Mouse (Mus musculus) gastrocnemius, postnatal 25 days (tissue): ENCODE measurements around the gene Gba2. TPM values are rescaled to one million over a fixed set of nuclear protein-coding genes. Genes with fewer than 3 reads are reported as not detected.
A peak's percentile ranks its signal among the peaks of the same experiment; 100 is the strongest.
"Not testable (repeated sequence)": the region's sequence is repeated elsewhere in the genome, so short reads cannot be mapped to it uniquely, and the experiment has no call there.

ENCODE experiments used
- DNase-seq: peaks from one replicate; pipeline ENCODE4 v3.0.0; 2022
- total RNA-seq, 2 experiments: library from RNA; stranded (reverse); gene quantifications; 1 replicate in 1 of 2; 2 replicates in 1 of 2; pipeline ENCODE4 v1.2.3; 2021

The Gba2 gene
- total RNA-seq, 2 experiments from 2014 or later, result 5.5 to 6.1 TPM

DNA sequence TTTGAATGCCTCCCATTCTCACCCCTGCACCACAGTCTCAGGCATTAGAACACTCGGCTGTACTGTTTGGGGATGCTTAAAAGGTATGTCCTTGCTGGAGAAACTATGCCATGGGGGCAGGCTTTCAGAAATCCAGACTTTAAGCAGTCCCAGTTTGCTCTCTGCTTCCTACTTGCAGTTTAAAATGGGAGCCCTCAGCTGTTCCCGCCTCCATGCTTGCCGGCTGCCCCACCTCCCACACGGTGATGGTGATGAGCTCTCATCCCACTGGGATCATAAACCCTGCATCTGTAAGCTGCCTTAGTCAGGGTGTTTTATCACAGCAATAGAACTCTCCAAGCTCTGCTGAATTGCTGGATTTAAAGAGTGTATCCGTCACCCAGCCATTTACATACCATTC, 26.2 kb downstream of the Gba2 start:
- DNase-seq, result no peak

DNA sequence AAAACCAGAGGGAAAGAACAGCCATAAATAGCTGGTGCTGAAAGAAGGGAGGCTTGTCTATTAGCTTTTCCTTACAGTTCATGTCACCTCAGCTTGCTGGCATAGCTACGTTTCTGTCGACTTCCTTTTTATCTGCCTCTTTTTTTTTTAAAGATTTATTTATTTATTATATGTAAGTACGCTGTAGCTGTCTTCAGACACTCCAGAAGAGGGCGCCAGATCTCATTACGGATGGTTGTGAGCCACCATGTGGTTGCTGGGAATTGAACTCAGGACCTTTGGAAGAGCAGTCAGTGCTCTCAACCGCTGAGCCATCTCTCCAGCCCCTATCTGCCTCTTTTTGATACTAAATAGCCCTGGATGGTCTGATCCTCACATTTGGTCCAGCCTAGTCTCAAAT, 26.8 kb downstream of the Gba2 start:
- not testable (repeated sequence) for DNase-seq

DNA sequence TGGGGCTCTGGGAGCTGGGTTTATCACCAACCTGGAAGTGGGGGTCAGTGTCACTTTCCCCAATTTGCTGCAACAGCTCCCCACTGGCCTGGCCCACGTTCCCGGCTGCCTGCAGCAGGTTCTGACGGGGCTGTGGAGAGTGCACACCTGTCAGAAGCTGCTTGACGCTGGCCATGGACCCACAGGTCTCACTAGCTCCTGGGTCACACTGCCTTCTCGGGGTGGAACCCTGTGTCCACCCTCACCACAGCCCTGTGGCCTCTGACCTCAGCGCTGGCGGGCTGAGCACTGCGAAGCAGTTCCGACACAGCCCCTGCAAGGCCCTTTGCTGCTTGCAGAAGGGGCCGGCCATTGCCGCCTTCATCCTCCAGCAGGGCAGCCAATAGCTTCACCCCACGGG, 29.6 kb downstream of the Gba2 start:
- DNase-seq, result no peak

DNA sequence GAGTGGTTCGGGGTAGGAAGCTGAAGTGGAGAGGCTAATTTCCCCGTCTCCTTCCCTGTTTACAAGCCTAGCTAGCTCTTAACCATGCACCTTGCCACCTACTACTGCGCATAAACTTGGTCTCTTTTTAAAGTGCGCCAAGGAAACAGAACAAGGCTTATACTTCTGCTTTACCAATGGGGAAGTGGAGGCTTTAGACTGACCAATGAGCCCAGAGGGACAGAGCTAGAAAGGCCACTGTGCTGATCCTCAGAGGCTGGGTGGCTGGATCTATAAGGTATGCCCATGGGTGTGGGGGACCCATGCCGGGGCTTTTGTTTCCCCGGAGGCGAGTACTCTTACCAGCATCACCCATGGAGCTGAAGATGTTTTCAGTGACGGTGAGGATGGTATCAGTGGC, 31.5 kb downstream of the Gba2 start:
- DNase-seq, result no peak

DNA sequence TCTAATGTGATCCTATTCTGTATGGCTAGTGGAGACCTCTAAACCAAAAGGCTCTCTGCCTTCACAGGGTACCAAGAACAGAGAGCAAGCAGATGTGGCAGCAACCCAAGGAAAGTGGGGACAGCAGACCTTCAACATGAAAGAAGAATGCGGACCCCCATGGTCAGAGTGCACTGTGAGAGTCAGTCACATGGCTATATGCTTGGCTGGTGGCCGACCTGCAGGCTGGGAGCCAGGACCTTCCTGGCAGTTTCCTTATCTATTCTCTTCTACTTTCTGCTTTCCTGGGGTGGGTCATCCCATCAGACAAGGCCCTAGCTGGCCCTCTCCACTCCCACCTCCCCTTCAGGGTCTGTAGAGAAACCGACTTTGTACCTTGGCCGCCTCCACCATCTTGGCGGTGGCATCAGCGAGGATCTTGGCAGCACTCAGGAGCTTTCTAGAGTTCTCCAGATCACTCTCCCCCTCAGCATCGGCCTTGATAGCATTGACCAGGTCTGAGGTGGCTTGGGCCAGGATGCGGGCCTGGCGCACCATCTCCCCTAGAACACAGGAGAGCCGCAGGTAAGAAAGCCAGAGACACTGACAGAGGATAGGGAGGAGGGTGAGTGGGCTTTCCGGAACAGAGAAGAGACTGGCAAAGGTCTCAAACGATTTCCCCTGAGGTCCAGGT, 32.2 kb downstream of the Gba2 start:
- DNase-seq, result no peak

DNA sequence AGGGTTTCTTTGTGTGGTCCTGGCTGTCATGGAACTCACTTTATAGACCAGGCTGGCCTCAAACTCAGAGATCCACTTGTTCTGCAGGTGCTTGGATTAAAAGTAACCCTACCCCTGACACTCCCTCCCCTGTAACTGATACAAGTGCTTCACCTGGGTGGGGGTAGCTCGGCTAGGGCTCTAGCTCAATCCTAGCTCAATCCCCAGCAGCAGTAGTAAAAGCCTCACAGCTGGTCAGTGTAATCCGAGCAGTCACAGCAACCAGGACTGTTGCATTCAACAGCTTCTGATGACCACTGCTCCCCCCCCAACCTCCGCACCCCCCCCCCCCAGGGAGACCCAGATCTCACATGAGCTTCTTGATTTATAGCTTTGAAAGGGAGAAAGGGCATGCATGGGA, 36.6 kb downstream of the Gba2 start:
- no peak for DNase-seq

DNA sequence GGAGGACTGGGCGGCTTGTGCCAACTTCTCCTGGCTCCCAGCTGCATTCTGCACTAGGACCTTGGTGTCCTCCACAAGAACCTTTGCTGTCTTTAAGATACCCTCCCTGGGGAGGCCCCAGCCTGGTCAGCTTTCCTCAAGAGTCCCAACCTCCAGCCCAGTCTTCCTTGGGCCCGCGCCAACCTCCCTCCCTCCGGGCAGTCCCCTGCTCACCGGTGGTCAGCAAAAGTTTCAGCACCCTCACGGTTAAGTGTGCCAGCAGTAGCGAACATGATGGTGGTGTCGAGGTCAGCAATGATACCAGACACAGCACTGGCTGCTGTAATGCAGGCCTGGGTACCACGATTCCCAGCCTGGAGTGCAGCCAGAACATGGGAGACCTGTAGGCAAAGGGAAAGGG, 42.6 kb downstream of the Gba2 start:
- no peak for DNase-seq

DNA sequence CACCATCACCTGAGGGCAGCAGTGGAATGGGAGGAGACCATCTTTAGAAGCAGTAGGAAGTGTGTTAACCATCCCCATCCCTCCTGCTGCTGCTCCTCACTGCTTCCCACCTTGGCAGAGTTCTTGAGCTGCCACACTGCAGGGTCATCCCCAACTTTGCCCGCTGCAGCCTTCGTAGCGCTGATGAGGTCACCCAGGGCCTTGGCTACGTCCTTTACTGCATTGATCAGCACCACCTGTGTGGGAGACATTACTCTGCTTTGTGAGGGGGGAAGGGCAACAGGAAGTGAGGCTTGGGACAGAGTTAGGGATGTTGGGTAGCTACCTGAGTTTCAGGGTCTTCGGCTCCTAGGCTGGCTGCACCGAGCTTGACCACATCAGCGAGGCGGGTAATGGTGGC, 43.0 kb downstream of the Gba2 start:
- DNase-seq, result no peak

DNA sequence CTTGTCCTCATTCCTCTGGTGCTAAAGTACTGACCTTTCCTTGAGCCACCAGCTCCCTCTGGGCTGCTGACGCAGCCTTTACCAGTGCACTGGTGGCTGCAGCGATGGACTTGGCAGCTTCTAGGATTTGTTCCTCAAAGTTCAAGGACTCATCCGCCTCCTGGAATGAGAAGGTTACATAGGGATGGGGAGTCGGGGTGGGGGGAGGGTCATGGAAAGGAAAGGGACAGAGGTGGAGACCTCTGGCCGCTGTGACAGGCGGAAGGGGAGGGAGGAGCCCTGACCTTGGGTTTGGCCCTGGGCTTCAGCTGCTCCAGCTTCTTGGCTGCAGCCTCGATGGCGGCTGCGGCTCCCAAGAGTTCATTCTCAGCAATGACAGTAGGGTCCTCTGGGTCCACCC, 45.4 kb downstream of the Gba2 start:
- DNase-seq, result no peak

DNA sequence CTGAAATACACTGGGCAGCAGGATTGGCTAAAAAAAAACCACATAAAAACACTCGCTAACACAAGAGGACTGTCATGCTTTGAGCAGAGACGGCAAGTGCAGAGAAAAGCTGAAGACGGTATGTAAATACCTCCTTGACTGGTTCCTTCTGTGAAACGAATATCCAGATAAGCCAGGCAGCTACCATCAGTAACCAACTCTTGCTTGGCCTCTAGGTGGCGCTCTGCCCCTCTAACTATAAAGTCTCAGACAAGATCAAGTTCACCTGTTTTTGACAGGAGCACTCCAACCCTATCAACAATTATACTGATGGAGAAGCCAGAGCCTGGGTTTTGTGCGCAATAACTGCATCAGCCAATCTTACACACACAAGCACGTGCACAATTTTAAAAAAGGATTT, 48.1 kb downstream of the Gba2 start:
- DNase-seq, result peak; percentile 48

DNA sequence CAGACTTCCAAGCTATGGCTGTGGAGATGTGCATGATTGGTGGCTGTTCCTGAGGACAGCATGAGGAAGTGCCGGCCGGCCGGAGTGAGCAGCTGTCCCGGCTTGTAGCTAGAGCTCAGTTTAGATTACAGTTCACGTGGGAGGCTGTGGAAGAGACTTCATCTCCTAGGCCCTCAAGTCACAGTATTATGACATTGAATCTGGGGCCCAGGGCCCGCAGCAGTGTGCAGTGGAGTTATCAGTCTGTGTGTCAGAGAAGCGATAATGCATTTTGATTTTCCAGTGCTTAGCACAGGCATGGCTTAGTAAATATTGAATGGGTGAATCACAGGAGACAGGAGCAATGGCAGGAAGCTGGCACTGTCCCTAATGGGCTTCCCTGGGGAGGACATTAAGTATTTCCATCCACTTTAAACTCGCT, 48.6 kb downstream of the Gba2 start:
- DNase-seq, result no peak

DNA sequence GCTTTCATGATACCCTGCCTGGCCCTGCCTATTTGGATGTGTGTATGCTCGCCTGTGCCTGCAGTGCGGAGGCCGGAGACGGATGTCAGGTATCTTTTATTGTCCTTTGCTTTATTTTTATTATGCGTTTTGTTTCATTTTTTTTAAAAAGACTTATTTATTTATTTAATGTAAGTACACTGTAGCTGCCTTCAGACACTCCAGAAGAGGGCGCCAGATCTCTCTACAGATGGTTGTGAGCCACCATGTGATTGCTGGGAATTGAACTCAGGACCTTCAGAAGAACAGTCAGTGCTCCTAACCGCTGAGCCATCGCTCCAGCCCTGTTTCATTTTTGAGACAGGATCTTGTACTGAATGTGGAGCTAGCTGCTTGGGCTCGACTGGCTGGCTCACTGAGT, 50.2 kb downstream of the Gba2 start:
- no peak for DNase-seq

DNA sequence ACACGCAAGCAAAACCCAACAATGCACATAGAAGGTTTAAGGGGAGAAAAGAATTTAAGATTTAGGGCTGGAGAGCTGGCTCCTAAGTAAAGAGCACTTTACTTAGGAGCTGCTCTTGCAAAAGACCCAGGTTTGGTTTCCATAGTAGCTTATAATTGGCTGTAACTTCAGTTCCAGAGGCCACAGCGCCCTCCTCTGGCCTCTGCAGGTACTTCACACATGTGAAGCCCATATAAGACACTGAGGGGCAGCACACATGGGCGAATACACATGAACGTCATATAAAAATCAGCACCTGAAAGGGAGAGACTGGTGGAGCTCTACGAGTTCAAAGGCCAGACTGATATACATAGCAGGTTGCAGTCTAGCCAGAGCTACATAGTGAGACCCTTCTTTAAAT, 50.8 kb downstream of the Gba2 start:
- no peak for DNase-seq

DNA sequence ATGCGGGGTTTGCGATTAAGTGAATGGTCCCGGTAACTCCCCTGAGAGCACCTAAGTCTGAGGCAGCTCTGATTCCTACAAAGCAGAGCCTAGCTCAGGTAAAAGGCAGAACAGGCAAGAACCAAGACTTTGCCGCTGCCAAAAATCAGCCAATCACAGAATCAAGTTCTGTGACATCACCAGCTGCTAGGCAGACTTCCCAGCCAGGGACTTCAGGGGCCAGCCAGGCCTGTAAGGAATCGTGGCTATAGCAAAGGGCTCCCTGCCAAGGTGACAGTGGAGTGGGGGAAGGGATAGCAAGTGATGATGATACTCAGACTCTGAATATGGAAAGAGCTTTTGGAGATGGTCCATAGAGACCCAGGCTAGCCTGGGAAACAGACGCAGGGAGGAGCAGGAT, 58.7 kb downstream of the Gba2 start:
- DNase-seq, result peak; percentile 82

DNA sequence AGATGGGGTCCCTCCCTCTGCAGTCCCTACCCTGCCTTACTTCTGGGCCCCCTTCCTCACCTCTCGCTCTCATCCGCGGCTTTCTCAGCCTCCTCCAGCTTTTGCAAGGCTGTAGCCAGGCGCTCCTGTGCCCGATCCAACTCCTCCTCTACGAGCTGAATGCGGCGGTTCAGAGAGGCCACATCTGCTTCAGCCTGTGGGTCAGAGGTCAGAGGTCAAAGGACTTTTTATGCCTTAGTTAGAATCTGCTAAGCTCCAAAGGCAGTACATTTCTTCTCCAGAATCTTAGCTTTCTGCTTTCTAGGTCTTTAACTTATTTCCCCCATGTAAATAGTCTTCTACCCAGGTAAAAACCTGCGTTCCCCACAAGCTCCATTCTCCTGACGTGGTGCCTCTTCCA, 59.1 kb downstream of the Gba2 start:
- DNase-seq, result no peak

Other genes starting within 250 kb of the Gba2 start
- 10 to 100 TPM; 22.1 to 24.2 TPM for gene Rusc2, start 196.9 kb downstream of the Gba2 start, total RNA-seq
- not detected for gene Fam166b, start 149.7 kb downstream of the Gba2 start, total RNA-seq
- gene Tesk1, start 136.9 kb downstream of the Gba2 start, total RNA-seq, result 10 to 100 TPM; 41.7 to 47.2 TPM
- not detected for gene Cd72, start 124.2 kb downstream of the Gba2 start, total RNA-seq
- not detected for gene Sit1, start 95.1 kb downstream of the Gba2 start, total RNA-seq
- gene Ccdc107, start 86.0 kb downstream of the Gba2 start, total RNA-seq, result 10 to 100 TPM; 21.9 to 26.8 TPM
- gene Arhgef39, start 79.2 kb downstream of the Gba2 start, total RNA-seq, result under 1 TPM in 1 of 2 experiments, not detected in 1; 0.69 TPM
- gene Car9, start 71.9 kb downstream of the Gba2 start, total RNA-seq, result 1 to 10 TPM; 2.2 to 2.7 TPM
- over 10,000 TPM in 1 of 2 experiments, 1,000 to 10,000 TPM in 1; 8,936 to 14,319 TPM for gene Tpm2, start 55.1 kb downstream of the Gba2 start, total RNA-seq
- 10 to 100 TPM; 34.9 to 41.8 TPM for gene Creb3, start 16.5 kb downstream of the Gba2 start, total RNA-seq
- 10 to 100 TPM; 56.2 to 79.8 TPM for gene Tln1, start 16.2 kb downstream of the Gba2 start, total RNA-seq
- 10 to 100 TPM; 21.1 to 22.5 TPM for gene Rgp1, start 158 bp downstream of the Gba2 start, total RNA-seq
- gene Msmp, start 5.6 kb upstream of the Gba2 start, total RNA-seq, result under 1 TPM in 1 of 2 experiments, not detected in 1; 0.64 TPM
- gene Npr2, start 53.1 kb upstream of the Gba2 start, total RNA-seq, result 10 to 100 TPM; 32.5 to 36.6 TPM
- under 1 TPM in 1 of 2 experiments, not detected in 1; 0.33 TPM for gene Spag8, start 74.7 kb upstream of the Gba2 start, total RNA-seq
- gene Hint2, start 77.6 kb upstream of the Gba2 start, total RNA-seq, result 10 to 100 TPM; 37.5 to 39.6 TPM
- gene Tmem8b, start 90.1 kb upstream of the Gba2 start, total RNA-seq, result 10 to 100 TPM; 10.7 to 12.1 TPM
- gene Fam221b, start 90.3 kb upstream of the Gba2 start, total RNA-seq, result under 1 TPM in 1 of 2 experiments, not detected in 1; 0.13 TPM
- gene Olfr70, start 121.9 kb upstream of the Gba2 start, total RNA-seq, result not detected
- gene Olfr71, start 131.4 kb upstream of the Gba2 start, total RNA-seq, result not detected
- 1 to 10 TPM; 1.4 to 2.3 TPM for gene Hrct1, start 148.3 kb upstream of the Gba2 start, total RNA-seq
- gene Spaar, start 151.2 kb upstream of the Gba2 start, total RNA-seq, result 1 to 10 TPM; 1.3 to 1.5 TPM
- gene Olfr159, start 192.1 kb upstream of the Gba2 start, total RNA-seq, result not detected
- not detected for gene Olfr156, start 245.0 kb upstream of the Gba2 start, total RNA-seq